Mouse (Mus musculus): ENCODE results near the gene Ccdc174.

DNA sequence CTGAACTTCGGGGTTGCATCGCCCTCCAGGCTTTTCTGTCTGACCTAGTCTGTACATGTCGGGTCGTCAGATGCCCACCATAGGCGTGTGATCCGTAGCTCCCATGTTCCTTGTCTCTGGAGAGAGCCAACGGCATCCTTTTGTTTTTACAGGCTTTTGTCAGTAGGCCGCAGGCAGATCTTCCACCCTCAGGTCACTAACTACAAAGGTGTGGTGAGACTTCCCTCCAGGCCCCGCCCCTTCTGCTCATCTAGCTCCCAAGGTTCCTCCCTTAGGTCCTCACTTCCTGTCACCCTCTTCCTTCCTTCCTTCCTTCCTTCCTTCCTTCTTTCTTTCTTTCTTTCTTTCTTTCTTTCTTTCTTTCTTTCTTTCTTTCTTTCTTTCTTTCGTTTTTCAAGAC is 36.2 kb downstream of the Ccdc174 start:
- no peak for TF ChIP-seq CTCF (IDR thresholded peaks at IDR 0.05; ENCODE audit: borderline replicate concordance, extremely low read depth, insufficient read depth, insufficient read length)
- no peak for TF ChIP-seq POLR2A (IDR thresholded peaks at IDR 0.05; ENCODE audit: borderline replicate concordance, extremely low read depth, insufficient read depth, insufficient read length, poor library complexity, severe bottlenecking)
